Mouse (Mus musculus): ENCODE results near the gene Pja2.

DNA sequence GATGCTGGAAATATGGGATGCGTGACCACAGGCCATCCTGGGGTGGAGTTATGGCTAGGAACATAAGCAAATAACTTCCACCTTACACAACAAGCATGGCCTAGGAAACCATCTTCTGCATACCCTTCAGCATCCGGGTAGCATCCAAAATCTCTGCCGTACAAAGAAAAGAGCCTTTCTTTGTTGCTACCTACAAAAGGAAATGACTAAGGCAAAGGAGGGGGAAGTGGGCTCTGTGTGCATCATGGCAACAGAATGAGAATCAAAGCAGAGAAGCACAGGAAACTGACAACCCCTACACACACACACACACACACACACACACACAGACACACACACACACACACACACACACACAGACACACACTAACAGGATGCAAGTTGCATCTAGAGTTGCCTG lies 83.5 kb downstream of the Pja2 start:
- no peak for TF ChIP-seq CTCF (IDR thresholded peaks at IDR 0.05; ENCODE audit: low read depth, low read length)
- no peak for TF ChIP-seq GATA1 (IDR thresholded peaks at IDR 0.05; ENCODE audit: borderline replicate concordance, low read length)
- no peak for TF ChIP-seq TAL1 (conservative IDR thresholded peaks at IDR 0.05; ENCODE audit: low read depth, low read length)
- TF ChIP-seq GATA2 (IDR thresholded peaks at IDR 0.05; ENCODE audit: borderline replicate concordance, low read depth, low read length) = no peak
- TF ChIP-seq POLR2AphosphoS5 (IDR thresholded peaks at IDR 0.05; ENCODE audit: insufficient replicate concordance, low read depth, low read length) = no peak
